Mouse (Mus musculus): ENCODE results near the gene Adat3.

- TF ChIP-seq POLR2A (IDR thresholded peaks at IDR 0.05; ENCODE audit: low read depth, low read length): no peak
- no peak for TF ChIP-seq CTCF (IDR thresholded peaks at IDR 0.05; ENCODE audit: extremely low read depth, insufficient read depth, insufficient read length, insufficient replicate concordance)
Measured at GRCm38 (mm10) chr10:80610116-80610785, 7.6 kb downstream of the Adat3 start.

All from spleen, adult 2 months (tissue).